Comparison of ENCODE assay signal across 26 mouse cellular contexts in genomic region chr11:19944701-19945100, GRCm38 (mm10). TPM values are rescaled to one million over a fixed set of nuclear protein-coding genes. Genes with fewer than 3 reads are reported as not detected.
DNase-seq lines count a peak whose midpoint lies in the region; ATAC-seq lines count a peak whose summit lies in the region.
"Had no signal": no experiment of that assay in that cellular context is flagged by ENCODE, and none has a peak within 500 bp of the region (broad histone marks: within the 10 kb centered on the region; RNA-seq: fewer than 3 reads in every experiment).

No protein-coding gene starts in this region.

- H3K36me3 ChIP-seq in forebrain, embryonic 11.5 days (ENCODE audit: control insufficient read depth, insufficient read depth, low read length): no peaks in the 10 kb centered on the region; the same call in 1 of the 2 replicates
- H3K36me3 ChIP-seq in forebrain, embryonic 16.5 days (ENCODE audit: control insufficient read depth, insufficient read depth): no peaks in the 10 kb centered on the region
- H3K36me3 ChIP-seq in kidney, embryonic 14.5 days (ENCODE audit: control insufficient read depth, insufficient read depth, low read length): no peaks in the 10 kb centered on the region
- H3K36me3 ChIP-seq in neural tube, embryonic 13.5 days: no peaks in the 10 kb centered on the region
- H3K36me3 ChIP-seq in neural tube, embryonic 15.5 days: no peaks in the 10 kb centered on the region
- H3K36me3 ChIP-seq: midbrain, embryonic 15.5 days had no signal

- 55% methylated on average over 6 of the region's 6 CpGs for WGBS in forebrain, embryonic 11.5 days
- WGBS in forebrain, embryonic 16.5 days: 27% methylated on average over 6 of the region's 6 CpGs
- 75% methylated on average over 6 of the region's 6 CpGs for WGBS in kidney, embryonic 14.5 days
- 70% methylated on average over 6 of the region's 6 CpGs for WGBS in neural tube, embryonic 13.5 days
- 59% methylated on average over 6 of the region's 6 CpGs for WGBS in neural tube, embryonic 15.5 days

- no peak overlapping the region for H3K27ac ChIP-seq in forebrain, embryonic 11.5 days (ENCODE audit: low read depth, low read length)
- no peak overlapping the region for H3K27ac ChIP-seq in forebrain, embryonic 16.5 days (ENCODE audit: low read length)
- H3K27ac ChIP-seq in kidney, embryonic 14.5 days (ENCODE audit: low read depth, low read length): peak overlapping the region; percentile 42; the same call in 1 of the 2 replicates
- 0 out of 2 replicates have a peak overlapping the region, but pooled peaks have one; percentile 9 for H3K27ac ChIP-seq in neural tube, embryonic 13.5 days (replicated peaks)
- peak overlapping the region; percentile 33; the same call in 1 of the 2 replicates for H3K27ac ChIP-seq in neural tube, embryonic 15.5 days (replicated peaks)
- H3K27ac ChIP-seq: hindbrain, postnatal 0 days; limb, embryonic 12.5 days; liver, embryonic 12.5 days; midbrain, embryonic 15.5 days had no signal

- H3K9me3 ChIP-seq in forebrain, embryonic 11.5 days (ENCODE audit: control insufficient read depth, low read length): no peaks in the 10 kb centered on the region; the same call in 1 of the 2 replicates
- H3K9me3 ChIP-seq in forebrain, embryonic 16.5 days (ENCODE audit: control insufficient read depth, low read length): no peaks in the 10 kb centered on the region
- H3K9me3 ChIP-seq in kidney, embryonic 14.5 days (ENCODE audit: control insufficient read depth, low read length): no peaks in the 10 kb centered on the region
- H3K9me3 ChIP-seq in neural tube, embryonic 13.5 days: no peaks in the 10 kb centered on the region
- H3K9me3 ChIP-seq in neural tube, embryonic 15.5 days (replicated peaks): no peaks in the 10 kb centered on the region
- H3K9me3 ChIP-seq: heart, embryonic 12.5 days; limb, embryonic 12.5 days; midbrain, embryonic 15.5 days had no signal

- ATAC-seq in forebrain, embryonic 11.5 days (replicated peaks; ENCODE audit: low FRiP score): 0 out of 2 replicates have a peak, but pooled peaks have one; percentile 40
- ATAC-seq in forebrain, embryonic 16.5 days: no peak
- ATAC-seq in kidney, embryonic 14.5 days (ENCODE audit: low FRiP score, low TSS enrichment): no peak
- no peak for ATAC-seq in neural tube, embryonic 13.5 days (ENCODE audit: low read depth)
- no peak for ATAC-seq in neural tube, embryonic 15.5 days (ENCODE audit: low FRiP score)
- ATAC-seq: CD4-positive, CD25-positive, alpha-beta regulatory T cell, adult 4 months; hindbrain, postnatal 0 days; intestine, postnatal 0 days; liver, embryonic 12.5 days; midbrain, embryonic 15.5 days; Patski had no signal

- H3K27me3 ChIP-seq in forebrain, embryonic 11.5 days (ENCODE audit: control insufficient read depth, insufficient read depth, low read length): no peaks in the 10 kb centered on the region
- no peaks in the 10 kb centered on the region for H3K27me3 ChIP-seq in forebrain, embryonic 16.5 days (replicated peaks; ENCODE audit: control insufficient read depth, insufficient read depth, low read length)
- H3K27me3 ChIP-seq in kidney, embryonic 14.5 days (ENCODE audit: control insufficient read depth, insufficient read depth, low read length): no peaks in the 10 kb centered on the region
- H3K27me3 ChIP-seq in neural tube, embryonic 13.5 days: no peaks in the 10 kb centered on the region
- H3K27me3 ChIP-seq in neural tube, embryonic 15.5 days (replicated peaks): no peaks in the 10 kb centered on the region
- H3K27me3 ChIP-seq: heart, embryonic 12.5 days; limb, embryonic 12.5 days; liver, embryonic 12.5 days; midbrain, embryonic 15.5 days; Patski had no signal

- H3K4me3 ChIP-seq in forebrain, embryonic 11.5 days (ENCODE audit: low read depth, low read length): no peak overlapping the region
- H3K4me3 ChIP-seq in forebrain, embryonic 16.5 days (replicated peaks; ENCODE audit: low read length): no peak overlapping the region
- no peak overlapping the region for H3K4me3 ChIP-seq in kidney, embryonic 14.5 days (ENCODE audit: low read length)
- H3K4me3 ChIP-seq in neural tube, embryonic 13.5 days: no peak overlapping the region
- H3K4me3 ChIP-seq in neural tube, embryonic 15.5 days (replicated peaks): no peak overlapping the region
- H3K4me3 ChIP-seq: heart, embryonic 12.5 days; limb, embryonic 12.5 days; liver, embryonic 12.5 days; midbrain, embryonic 15.5 days; myocyte had no signal

- DNase-seq in forebrain, embryonic 11.5 days (ENCODE audit: low spot score): no peak
- no peak for DNase-seq in kidney, postnatal 25 days
- no peak for DNase-seq in neural tube, embryonic 10.5 days (ENCODE audit: extremely low spot score, low spot score)
- DNase-seq in gastrocnemius, adult 8-10 months (ENCODE audit: low spot score in 2 of 2): no peak
- DNase-seq: adrenal gland, adult 8-10 months; cerebellum, postnatal 10 days; embryo, embryonic 11 days; heart, postnatal 14 days; kidney, postnatal 36 days; lung, embryonic 14.5 days; lung, postnatal 36 days; retina, postnatal 1 day; thymus, adult 18-20 months had no signal

- no peak overlapping the region for H3K9ac ChIP-seq in forebrain, embryonic 11.5 days (ENCODE audit: low read length)
- H3K9ac ChIP-seq in forebrain, embryonic 16.5 days (replicated peaks; ENCODE audit: low read depth, low read length): no peak overlapping the region
- no peak overlapping the region for H3K9ac ChIP-seq in kidney, embryonic 14.5 days (ENCODE audit: low read depth, low read length)
- H3K9ac ChIP-seq in neural tube, embryonic 13.5 days: no peak overlapping the region
- no peak overlapping the region for H3K9ac ChIP-seq in neural tube, embryonic 15.5 days (replicated peaks)
- H3K9ac ChIP-seq: heart, embryonic 12.5 days; limb, embryonic 12.5 days; liver, embryonic 12.5 days; lung, embryonic 14.5 days; midbrain, embryonic 15.5 days had no signal

- no peaks in the 10 kb centered on the region for H3K4me1 ChIP-seq in forebrain, embryonic 11.5 days (replicated peaks; ENCODE audit: control insufficient read depth, insufficient read depth, low read length)
- peaks cover 6% of the 10 kb centered on the region for H3K4me1 ChIP-seq in forebrain, embryonic 16.5 days (replicated peaks; ENCODE audit: control insufficient read depth, insufficient read depth, low read length)
- H3K4me1 ChIP-seq in kidney, embryonic 14.5 days (ENCODE audit: control insufficient read depth, insufficient read depth, low read length): peaks cover 15% of the 10 kb centered on the region; the same call in 1 of the 2 replicates
- peaks cover 40% of the 10 kb centered on the region for H3K4me1 ChIP-seq in neural tube, embryonic 13.5 days (replicated peaks)
- H3K4me1 ChIP-seq in neural tube, embryonic 15.5 days: peaks cover 32% of the 10 kb centered on the region
- H3K4me1 ChIP-seq: midbrain, embryonic 15.5 days had no signal

- H3K4me2 ChIP-seq in forebrain, embryonic 11.5 days (ENCODE audit: low read depth, low read length, severe bottlenecking): no peak overlapping the region
- H3K4me2 ChIP-seq in forebrain, embryonic 16.5 days (ENCODE audit: low read length): no peak overlapping the region
- no peak overlapping the region for H3K4me2 ChIP-seq in kidney, embryonic 14.5 days (replicated peaks; ENCODE audit: low read depth, low read length)
- H3K4me2 ChIP-seq in neural tube, embryonic 13.5 days: no peak overlapping the region
- H3K4me2 ChIP-seq in neural tube, embryonic 15.5 days: no peak overlapping the region
- H3K4me2 ChIP-seq: heart, embryonic 12.5 days; limb, embryonic 12.5 days; liver, embryonic 12.5 days; lung, embryonic 14.5 days; midbrain, embryonic 15.5 days had no signal

RNA-seq across cellular contexts. Expression of gene Spred2, which starts 20.5 kb away (rescaled TPM):
- 7.3 and 7.7 TPM in 2 replicates for polyA plus RNA-seq in forebrain, embryonic 11.5 days (2014; fragmentation: Nextera tagmentation; extraction: Ambion mirVana)
- polyA plus RNA-seq in forebrain, embryonic 16.5 days (2015; fragmentation: Nextera tagmentation; extraction: Ambion mirVana): 8.4 TPM in 2 replicates
- polyA plus RNA-seq in kidney, embryonic 14.5 days (2014; fragmentation: Nextera tagmentation; extraction: Ambion mirVana): 9.8 and 12.3 TPM in 2 replicates
- polyA plus RNA-seq in neural tube, embryonic 13.5 days (2015; fragmentation: Nextera tagmentation; extraction: Ambion mirVana): 6.5 and 8.5 TPM in 2 replicates
- 7.2 and 8.4 TPM in 2 replicates for polyA plus RNA-seq in neural tube, embryonic 15.5 days (2015; fragmentation: Nextera tagmentation; extraction: Ambion mirVana)
- total RNA-seq in gastrocnemius, adult 8-10 months (2022): 1 to 10 TPM; 3.6 to 8.2 (median 4.4) TPM

Comparison
In these comparisons a context has a peak if more than half of its experiments do, and no peak if none do; other contexts are left out.
1. H3K27ac ChIP-seq: peak in kidney, embryonic 14.5 days (single experiment), neural tube, embryonic 13.5 days (single experiment) and neural tube, embryonic 15.5 days (single experiment); none in forebrain, embryonic 11.5 days (single experiment) and forebrain, embryonic 16.5 days (single experiment).